Mouse (Mus musculus): ENCODE results near the gene Klhl33. TPM values are rescaled to one million over a fixed set of nuclear protein-coding genes. Genes with fewer than 3 reads are reported as not detected.
"Not testable (repeated sequence)": the region's sequence is repeated elsewhere in the genome, so short reads cannot be mapped to it uniquely, and the experiment has no call there.

Klhl33 gene
- polyA plus RNA-seq, 1 experiment from 2014 or later, result 0.76 TPM

DNA sequence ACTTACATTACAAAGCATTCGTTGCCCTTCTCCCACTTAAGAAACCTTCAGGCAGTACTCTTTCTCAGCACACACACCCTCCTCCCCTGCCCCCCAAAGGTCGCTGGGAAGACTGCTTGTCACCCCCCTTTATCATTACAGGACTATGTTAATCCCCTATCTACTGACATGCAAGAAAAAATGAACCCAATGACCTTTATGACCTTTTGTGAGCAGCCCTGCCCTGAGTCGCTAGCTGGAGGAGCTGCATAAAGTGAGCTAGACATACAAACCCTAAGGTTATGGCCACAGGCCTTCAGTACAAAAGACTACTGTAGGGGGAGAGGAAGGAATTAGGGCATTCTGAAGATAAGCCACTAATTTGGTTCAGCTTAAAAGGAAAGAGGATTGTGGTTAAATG, 14.0 kb upstream of the Klhl33 start:
- no peak overlapping the region for H3K9ac ChIP-seq (replicated peaks; ENCODE audit: low read length)
- H3K36me3 ChIP-seq (ENCODE audit: control insufficient read depth, insufficient read depth, low read length), result peaks cover 48% of the 10 kb centered on the region
- H3K4me1 ChIP-seq (ENCODE audit: control insufficient read depth, insufficient read depth, low read length), result no peaks in the 10 kb centered on the region
- ATAC-seq (ENCODE audit: low FRiP score, low TSS enrichment) (no peak), DNase-seq (no peak)
- 69% methylated on average over 3 of the region's 3 CpGs for WGBS
- H3K4me3 ChIP-seq (replicated peaks; ENCODE audit: low read depth, low read length), result no peak overlapping the region
- H3K27ac ChIP-seq (replicated peaks; ENCODE audit: low read depth, low read length), result no peak overlapping the region
- no peaks in the 10 kb centered on the region for H3K9me3 ChIP-seq (ENCODE audit: control insufficient read depth, low read length)
- H3K4me2 ChIP-seq (ENCODE audit: low read length), result no peak overlapping the region
- H3K27me3 ChIP-seq (ENCODE audit: control insufficient read depth, insufficient read depth, low read length), result no peaks in the 10 kb centered on the region

DNA sequence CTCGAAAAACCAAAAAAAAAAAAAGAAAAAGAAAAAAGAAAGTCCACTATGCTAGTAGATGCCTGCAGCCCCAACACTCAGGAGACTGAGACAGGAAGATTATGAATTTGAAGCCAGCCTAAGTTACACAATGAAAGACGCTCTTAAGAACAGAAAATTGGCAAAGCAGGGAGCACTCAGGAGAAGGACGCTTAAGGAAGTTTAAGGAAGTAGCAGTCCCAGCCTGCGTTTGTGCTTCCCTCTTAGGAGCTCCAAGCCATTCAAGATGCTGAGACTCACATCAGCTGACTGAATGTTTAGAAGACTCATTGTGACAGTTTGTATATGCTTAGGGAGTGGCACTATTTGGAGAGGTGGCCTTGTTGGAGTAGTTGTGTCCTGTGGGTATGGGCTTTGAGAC, 10.8 kb upstream of the Klhl33 start:
- H3K36me3 ChIP-seq (ENCODE audit: control insufficient read depth, insufficient read depth, low read length), result peaks cover 18% of the 10 kb centered on the region
- ATAC-seq (ENCODE audit: low FRiP score, low TSS enrichment) (no peak), DNase-seq (no peak)
- WGBS, result 91% methylated on average over 4 of the region's 4 CpGs
- H3K4me2 ChIP-seq (ENCODE audit: low read length), result no peak overlapping the region
- no peaks in the 10 kb centered on the region for H3K27me3 ChIP-seq (ENCODE audit: control insufficient read depth, insufficient read depth, low read length)
- H3K9me3 ChIP-seq (ENCODE audit: control insufficient read depth, low read length), result no peaks in the 10 kb centered on the region
- H3K9ac ChIP-seq (replicated peaks; ENCODE audit: low read length), result no peak overlapping the region
- H3K27ac ChIP-seq (replicated peaks; ENCODE audit: low read depth, low read length), result no peak overlapping the region
- H3K4me3 ChIP-seq (replicated peaks; ENCODE audit: low read depth, low read length), result no peak overlapping the region
- no peaks in the 10 kb centered on the region; the same call in 1 of the 2 replicates for H3K4me1 ChIP-seq (ENCODE audit: control insufficient read depth, insufficient read depth, low read length)

GRCm38 (mm10) chr14:50905327-50905726, 8.0 kb upstream of the Klhl33 start:
- H3K9ac ChIP-seq (replicated peaks; ENCODE audit: low read length); H3K4me1 ChIP-seq (ENCODE audit: control insufficient read depth, insufficient read depth, low read length); H3K36me3 ChIP-seq (ENCODE audit: control insufficient read depth, insufficient read depth, low read length); ATAC-seq (ENCODE audit: low FRiP score, low TSS enrichment); H3K27me3 ChIP-seq (ENCODE audit: control insufficient read depth, insufficient read depth, low read length); H3K9me3 ChIP-seq (ENCODE audit: control insufficient read depth, low read length); H3K4me2 ChIP-seq (ENCODE audit: low read length); H3K4me3 ChIP-seq (replicated peaks; ENCODE audit: low read depth, low read length); DNase-seq; H3K27ac ChIP-seq (replicated peaks; ENCODE audit: low read depth, low read length): not testable (repeated sequence)

DNA sequence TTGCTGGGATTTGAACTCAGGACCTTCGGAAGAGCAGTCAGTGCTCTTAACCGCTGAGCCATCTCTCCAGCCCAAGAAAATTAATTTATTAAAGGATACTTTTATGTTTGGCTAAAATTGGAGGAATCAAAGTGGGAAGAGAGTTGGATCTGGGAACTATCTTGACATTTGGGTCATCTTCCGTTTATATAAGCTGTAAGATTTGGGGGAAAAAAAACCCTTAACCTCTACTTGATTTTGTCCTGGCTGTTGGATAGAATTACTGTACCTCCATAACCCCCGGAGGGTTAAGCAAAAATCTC, 7.5 kb upstream of the Klhl33 start:
- H3K4me3 ChIP-seq (replicated peaks; ENCODE audit: low read depth, low read length), result no peak overlapping the region
- WGBS, result 85% methylated on average over 4 of the region's 4 CpGs
- DNase-seq, result no peak
- no peaks in the 10 kb centered on the region for H3K27me3 ChIP-seq (ENCODE audit: control insufficient read depth, insufficient read depth, low read length)
- H3K36me3 ChIP-seq (ENCODE audit: control insufficient read depth, insufficient read depth, low read length), result no peaks in the 10 kb centered on the region
- H3K4me2 ChIP-seq (ENCODE audit: low read length), result no peak overlapping the region
- no peak for ATAC-seq (ENCODE audit: low FRiP score, low TSS enrichment)
- H3K27ac ChIP-seq (replicated peaks; ENCODE audit: low read depth, low read length), result no peak overlapping the region
- H3K9me3 ChIP-seq (ENCODE audit: control insufficient read depth, low read length), result no peaks in the 10 kb centered on the region
- H3K9ac ChIP-seq (replicated peaks; ENCODE audit: low read length), result no peak overlapping the region
- H3K4me1 ChIP-seq (ENCODE audit: control insufficient read depth, insufficient read depth, low read length), result no peaks in the 10 kb centered on the region; the same call in 1 of the 2 replicates

- DNase-seq (peak; percentile 74), ATAC-seq (ENCODE audit: low FRiP score, low TSS enrichment) (peak; percentile 66)
- H3K36me3 ChIP-seq (ENCODE audit: control insufficient read depth, insufficient read depth, low read length), result no peaks in the 10 kb centered on the region
- no peaks in the 10 kb centered on the region for H3K27me3 ChIP-seq (ENCODE audit: control insufficient read depth, insufficient read depth, low read length)
- H3K9ac ChIP-seq (replicated peaks; ENCODE audit: low read length), result peak overlapping the region; percentile 54
- peak overlapping the region; percentile 64 for H3K4me2 ChIP-seq (ENCODE audit: low read length)
- H3K4me1 ChIP-seq (ENCODE audit: control insufficient read depth, insufficient read depth, low read length), result no peaks in the 10 kb centered on the region; the same call in 1 of the 2 replicates
- H3K4me3 ChIP-seq (replicated peaks; ENCODE audit: low read depth, low read length), result peak overlapping the region; percentile 39
- H3K27ac ChIP-seq (replicated peaks; ENCODE audit: low read depth, low read length), result peak overlapping the region; percentile 32; the same call in 1 of the 2 replicates
- H3K9me3 ChIP-seq (ENCODE audit: control insufficient read depth, low read length), result no peaks in the 10 kb centered on the region
- WGBS, result 3% methylated on average over 26 of the region's 26 CpGs
These were observed 6.9 kb upstream of the Klhl33 start for GRCm38 (mm10) chr14:50903973-50904827.

GRCm38 (mm10) chr14:50897992-50898391, 685 bp upstream of the Klhl33 start:
- H3K36me3 ChIP-seq (ENCODE audit: control insufficient read depth, insufficient read depth, low read length); H3K27ac ChIP-seq (replicated peaks; ENCODE audit: low read depth, low read length); H3K9ac ChIP-seq (replicated peaks; ENCODE audit: low read length); ATAC-seq (ENCODE audit: low FRiP score, low TSS enrichment); H3K9me3 ChIP-seq (ENCODE audit: control insufficient read depth, low read length); DNase-seq; H3K4me3 ChIP-seq (replicated peaks; ENCODE audit: low read depth, low read length); H3K4me2 ChIP-seq (ENCODE audit: low read length); H3K4me1 ChIP-seq (ENCODE audit: control insufficient read depth, insufficient read depth, low read length); H3K27me3 ChIP-seq (ENCODE audit: control insufficient read depth, insufficient read depth, low read length): not testable (repeated sequence)
- WGBS, result 92% methylated on average over 2 of the region's 2 CpGs

- H3K27ac ChIP-seq (replicated peaks; ENCODE audit: low read depth, low read length), result no peak overlapping the region
- 18% methylated on average over 23 of the region's 23 CpGs for WGBS
These were observed 447 bp downstream of the Klhl33 start for GRCm38 (mm10) chr14:50896747-50897373.

DNA sequence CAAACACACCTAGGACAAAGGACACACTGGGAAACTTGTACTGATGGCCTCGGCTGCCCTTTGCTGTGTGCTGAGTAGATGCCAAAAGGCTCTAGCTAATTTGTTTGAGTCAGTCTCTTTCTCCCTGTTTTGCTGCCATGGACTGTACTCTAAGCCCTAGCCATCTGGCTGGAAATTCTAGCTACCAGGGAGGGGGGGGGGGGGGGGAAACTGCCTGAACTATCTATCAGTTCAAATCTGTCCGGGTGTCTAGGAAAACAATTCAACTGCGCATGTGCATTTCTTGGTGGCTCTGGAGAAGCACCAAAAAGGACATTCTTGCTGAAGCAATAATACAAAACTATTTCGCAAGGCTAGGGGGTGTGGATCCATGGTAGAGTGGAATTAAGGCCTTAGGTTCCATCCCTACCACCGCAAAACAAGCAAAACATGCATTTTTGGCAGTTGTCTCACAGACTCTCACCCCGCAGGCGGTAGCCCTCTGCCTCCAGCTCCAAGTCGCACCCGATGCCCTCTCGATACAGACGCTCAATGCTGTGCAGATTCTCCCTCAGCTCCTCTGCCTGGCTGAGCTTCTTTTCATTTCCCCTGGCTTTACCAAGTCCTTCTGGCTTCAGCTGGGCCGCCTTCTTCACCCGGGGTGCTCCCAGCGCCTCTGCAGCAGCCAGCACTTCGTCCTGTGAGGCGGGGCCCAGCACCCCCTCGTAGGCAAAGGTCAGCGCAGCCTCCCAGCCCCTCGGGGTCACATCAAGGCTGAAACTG, 1.1 kb downstream of the Klhl33 start:
- Histone ChIP-seq H3K4me3 (replicated peaks; ENCODE audit: low read depth, low read length) (peak overlapping the region; percentile 42), H3K9me3 (ENCODE audit: control insufficient read depth, low read length) (no peaks in the 10 kb centered on the region), H3K36me3 (ENCODE audit: control insufficient read depth, insufficient read depth, low read length) (no peaks in the 10 kb centered on the region), H3K27me3 (ENCODE audit: control insufficient read depth, insufficient read depth, low read length) (no peaks in the 10 kb centered on the region), H3K4me2 (ENCODE audit: low read length) (peak overlapping the region; percentile 79), H3K27ac (replicated peaks; ENCODE audit: low read depth, low read length) (no peak overlapping the region), H3K9ac (replicated peaks; ENCODE audit: low read length) (peak overlapping the region; percentile 55), H3K4me1 (ENCODE audit: control insufficient read depth, insufficient read depth, low read length) (no peaks in the 10 kb centered on the region)
- ATAC-seq (ENCODE audit: low FRiP score, low TSS enrichment), result 0 out of 2 replicates have a peak, but pooled peaks have one; percentile 31
- 14% methylated on average over 19 of the region's 19 CpGs for WGBS
- peak; percentile 53 for DNase-seq

More at GRCm38 (mm10) chr14:50896747-50897373, 447 bp downstream of the Klhl33 start:
- peak overlapping the region; percentile 79 for H3K4me2 ChIP-seq (ENCODE audit: low read length)
- peak overlapping the region; percentile 55 for H3K9ac ChIP-seq (replicated peaks; ENCODE audit: low read length)
- peak; percentile 29; the same call in 1 of the 2 replicates for ATAC-seq (ENCODE audit: low FRiP score, low TSS enrichment)
- H3K4me1 ChIP-seq (ENCODE audit: control insufficient read depth, insufficient read depth, low read length), result no peaks in the 10 kb centered on the region
- no peaks in the 10 kb centered on the region for H3K9me3 ChIP-seq (ENCODE audit: control insufficient read depth, low read length)
- H3K36me3 ChIP-seq (ENCODE audit: control insufficient read depth, insufficient read depth, low read length), result no peaks in the 10 kb centered on the region
- H3K27me3 ChIP-seq (ENCODE audit: control insufficient read depth, insufficient read depth, low read length), result no peaks in the 10 kb centered on the region
- H3K4me3 ChIP-seq (replicated peaks; ENCODE audit: low read depth, low read length), result peak overlapping the region; percentile 42
- peak; percentile 65 for DNase-seq
